Mouse (Mus musculus) heart, adult 18-20 months (tissue): ENCODE measurements around the gene Usp9x. TPM values are rescaled to one million over a fixed set of nuclear protein-coding genes. Genes with fewer than 3 reads are reported as not detected.

Experiments used
- DNase-seq, 2 experiments: peaks; one replicate each; pipeline ENCODE4 v3.0.0; 2021 to 2022; ENCODE audit warnings: mixed read lengths in 1 of 2
- total RNA-seq, 2 experiments: library from RNA; stranded (reverse); gene quantifications; 2 replicates each; pipeline ENCODE4 v1.2.3; 2021

The Usp9x gene
- total RNA-seq, 2 experiments from 2014 or later, result 152 to 163 TPM

DNA sequence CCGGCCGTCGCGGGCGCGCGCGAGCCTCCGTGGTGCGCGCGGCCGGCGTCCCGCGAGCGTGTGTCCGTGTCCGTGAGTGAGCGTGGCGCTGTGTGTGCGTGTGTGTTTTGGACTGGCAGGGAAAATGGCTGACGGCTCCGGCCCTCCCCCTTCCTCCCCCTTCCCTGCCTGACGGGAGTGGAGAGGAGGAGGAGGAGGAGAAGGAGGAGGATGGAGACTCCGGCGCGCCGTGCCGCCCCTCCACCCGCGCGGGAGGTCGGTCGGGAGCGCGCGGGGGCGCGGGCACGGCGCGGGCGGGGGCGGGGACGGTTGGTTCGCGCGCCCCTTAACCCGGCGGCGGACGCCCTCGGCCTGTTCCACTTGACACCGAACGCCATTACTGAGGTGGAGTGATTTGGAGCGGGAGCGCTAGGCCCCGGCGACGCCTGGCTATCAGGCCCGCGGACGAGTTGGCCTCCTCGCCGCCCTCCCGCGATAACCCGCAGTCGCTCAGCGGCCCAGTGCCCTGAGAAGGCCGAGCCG is 1.2 kb downstream of the Usp9x start:
- DNase-seq, result peak; percentile 80 to 82

DNA sequence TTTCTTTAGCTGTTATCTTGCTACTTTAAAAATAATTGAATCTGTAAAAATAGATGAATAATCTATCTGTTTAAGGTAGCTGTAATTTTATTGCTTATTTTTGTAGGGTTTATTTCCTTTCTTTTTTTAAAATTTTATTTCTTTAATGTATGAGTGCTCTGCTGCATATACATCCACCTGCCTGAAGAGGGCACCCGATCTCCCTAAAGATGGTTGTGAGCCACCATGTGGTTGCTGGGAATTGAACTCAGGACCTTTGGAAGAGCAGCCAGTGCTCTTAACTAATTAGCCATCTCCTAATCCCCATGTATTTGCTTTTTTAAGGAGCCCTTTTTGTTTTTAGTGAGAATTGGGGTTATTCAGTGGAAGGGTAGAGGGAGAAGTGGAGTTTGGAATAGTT is 14.3 kb downstream of the Usp9x start:
- DNase-seq, result no peak

DNA sequence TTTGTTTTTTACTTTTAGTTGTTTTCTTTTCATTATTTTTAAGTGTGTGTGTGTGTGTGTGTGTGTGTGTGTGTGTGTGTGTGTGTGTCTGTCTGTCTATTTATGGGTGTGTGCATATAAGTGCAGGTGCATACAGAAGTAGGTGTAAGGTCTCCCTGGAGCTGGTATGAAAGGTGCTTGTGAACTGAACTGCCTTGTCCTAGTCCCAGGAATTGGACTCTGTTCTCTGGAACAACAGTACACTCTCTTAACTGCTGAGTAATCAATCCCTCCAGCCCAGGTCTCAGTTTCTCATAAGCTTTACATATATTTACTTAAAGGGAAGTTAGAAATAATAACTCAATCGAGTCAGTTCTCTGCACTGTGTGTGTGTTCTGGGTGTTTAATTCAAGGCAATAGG is 25.7 kb downstream of the Usp9x start:
- DNase-seq, result no peak

DNA sequence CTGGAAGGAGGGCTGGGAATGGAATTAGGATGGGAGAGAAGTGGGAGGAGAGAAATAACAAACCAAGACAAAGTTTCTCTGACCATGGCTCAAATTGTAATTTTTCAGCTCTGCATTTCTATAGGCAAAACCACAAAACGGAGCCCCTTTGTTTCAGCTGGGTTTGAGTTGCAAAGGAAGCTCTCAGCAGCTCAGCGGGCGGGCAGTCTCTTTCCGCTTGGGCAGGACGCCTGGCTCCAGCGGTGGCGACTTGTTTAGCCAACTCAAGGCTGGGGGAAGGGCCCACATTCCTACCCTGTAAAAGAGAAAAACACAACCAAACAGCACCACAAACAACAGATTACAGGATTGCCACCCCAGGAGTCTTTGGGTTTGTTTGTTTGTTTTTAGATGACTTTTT is 135.2 kb downstream of the Usp9x start:
- DNase-seq, result no peak

DNA sequence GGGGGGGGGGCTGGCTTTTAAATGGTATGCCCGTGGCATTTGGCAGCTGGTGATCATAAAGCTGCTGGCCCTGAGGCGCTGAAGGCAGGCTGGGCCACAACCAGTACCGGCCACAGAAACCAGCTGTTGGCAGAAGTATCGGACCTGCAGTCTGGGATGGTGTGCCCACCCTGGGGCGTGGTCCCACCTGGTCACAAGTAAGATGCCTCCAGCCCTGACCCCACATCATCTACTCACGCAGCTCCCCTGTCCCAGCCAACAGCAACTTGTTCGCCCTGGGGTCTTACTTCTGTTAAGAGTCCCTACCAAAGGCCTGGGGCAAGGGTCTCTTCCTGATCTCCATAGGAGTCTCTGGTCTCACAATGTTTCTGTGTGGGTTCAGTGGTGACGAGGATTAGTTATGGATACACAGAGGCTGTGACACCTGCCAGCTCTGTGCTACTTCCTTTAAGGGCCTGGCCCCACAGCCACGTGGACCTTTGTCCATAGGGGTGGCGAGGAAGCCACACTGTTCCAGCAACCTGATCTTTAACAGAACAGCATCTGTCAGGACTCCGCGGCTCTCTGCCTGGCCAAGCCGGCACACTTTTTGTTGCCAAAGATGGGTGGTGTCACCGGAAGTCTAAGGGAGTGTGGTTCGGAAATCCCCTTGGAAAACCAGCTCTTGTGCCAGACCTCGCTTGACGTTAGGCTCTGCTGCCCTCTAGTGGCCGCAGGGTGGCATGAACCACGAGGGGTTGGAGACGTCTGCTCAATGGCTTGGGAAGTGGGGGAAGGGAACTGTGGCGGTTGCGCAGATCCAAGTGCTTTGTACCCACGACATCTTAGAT is 136.4 kb downstream of the Usp9x start:
- DNase-seq, result peak; percentile 92 to 96

DNA sequence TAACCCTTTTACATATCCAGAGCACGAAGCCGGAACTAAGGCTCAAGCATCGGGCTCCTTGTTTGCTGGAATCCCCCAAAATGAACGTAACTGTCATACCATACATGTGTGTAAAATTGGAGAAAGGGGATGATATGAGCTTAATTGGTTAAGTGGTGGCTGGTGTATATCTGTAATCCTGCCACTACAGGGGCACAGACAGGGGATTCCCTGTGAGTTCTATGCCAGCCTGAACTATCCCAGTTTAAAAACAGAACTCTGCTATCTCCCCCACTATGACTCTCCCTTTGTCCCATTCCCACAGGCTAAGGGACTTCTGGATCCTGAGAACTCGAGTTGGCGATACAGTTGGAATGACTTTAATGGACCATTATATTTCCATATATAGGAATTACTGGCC is 137.1 kb downstream of the Usp9x start:
- DNase-seq, result no peak

DNA sequence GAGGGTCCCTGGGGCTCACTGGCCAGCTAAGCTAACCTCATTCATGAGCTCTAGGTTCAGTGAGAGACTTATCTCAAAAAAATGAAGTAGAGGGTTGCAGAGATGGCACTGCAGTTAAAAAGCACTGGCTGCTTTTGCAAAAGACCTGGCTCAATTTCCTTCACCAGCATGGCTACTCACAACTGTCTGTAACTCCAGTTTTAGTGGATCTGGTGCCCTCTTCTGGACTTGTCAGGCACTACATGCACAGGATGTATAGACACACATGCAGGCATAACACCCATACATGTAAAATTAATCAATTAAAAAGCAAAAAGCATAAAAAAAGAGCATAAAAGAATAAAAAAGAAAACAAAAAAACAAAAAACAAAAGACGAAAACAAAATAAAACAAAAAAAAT is 143.0 kb downstream of the Usp9x start:
- DNase-seq, result peak in 1 of 2 experiments; percentile 47

Other genes starting within 250 kb of the Usp9x start
- gene Ddx3x, start 209.5 kb downstream of the Usp9x start, total RNA-seq, result 100 to 1,000 TPM in 1 of 2 experiments, 10 to 100 TPM in 1; 95.5 to 185 TPM